Mouse (Mus musculus) limb, embryonic 11.5 days (tissue): ENCODE results near the gene Gm13287. TPM values are rescaled to one million over a fixed set of nuclear protein-coding genes. Genes with fewer than 3 reads are reported as not detected.
"Not testable (repeated sequence)": the region's sequence is repeated elsewhere in the genome, so short reads cannot be mapped to it uniquely, and the experiment has no call there.

Source experiments
- ATAC-seq: fragments of 200-750 bp; cut with Nextera tagmentation; 2 replicates; pipeline ENCODE4 v1.8.0; 2017; ENCODE audit warnings: low read depth; ENCODE audit not compliant: insufficient number of reproducible peaks, low FRiP score, low TSS enrichment
- DNase-seq: peaks from one replicate; pipeline ENCODE4 v3.0.0-alpha.2; 2015; ENCODE audit warnings: low spot score
- H3K27ac ChIP-seq: fragments of 300-500 bp; sonication (generic); replicated peaks from 2 replicates; pipeline ENCODE4 v1.5.1; 2014; ENCODE audit warnings: low read depth, mild to moderate bottlenecking, low read length
- H3K27me3 ChIP-seq: fragments of 300-500 bp; sonication (generic); 2 replicates; pipeline ENCODE4 v1.6.1; 2014; ENCODE audit warnings: mild to moderate bottlenecking, low read length, mixed read lengths; ENCODE audit not compliant: control insufficient read depth, insufficient read depth
- H3K36me3 ChIP-seq: fragments of 300-500 bp; sonication (generic); 2 replicates; pipeline ENCODE4 v1.6.1; 2014; ENCODE audit warnings: mild to moderate bottlenecking, low read length, moderate library complexity, mixed read lengths; ENCODE audit not compliant: control insufficient read depth, insufficient read depth
- H3K4me1 ChIP-seq: fragments of 300-500 bp; sonication (generic); 2 replicates; pipeline ENCODE4 v1.6.1; 2014; ENCODE audit warnings: low read length, mixed read lengths; ENCODE audit not compliant: control insufficient read depth, insufficient read depth
- H3K4me2 ChIP-seq: fragments of 300-500 bp; sonication (generic); 2 replicates; pipeline ENCODE4 v1.6.1; 2014; ENCODE audit warnings: low read depth, mild to moderate bottlenecking, moderate library complexity; ENCODE audit not compliant: severe bottlenecking
- H3K4me3 ChIP-seq: fragments of 300-500 bp; sonication (generic); 2 replicates; pipeline ENCODE4 v1.5.1; 2014; ENCODE audit warnings: low read depth, low read length
- H3K9ac ChIP-seq: fragments of 300-500 bp; sonication (generic); 2 replicates; pipeline ENCODE4 v1.6.1; 2014; ENCODE audit warnings: mild to moderate bottlenecking, low read length
- H3K9me3 ChIP-seq: fragments of 300-500 bp; sonication (generic); 2 replicates; pipeline ENCODE4 v1.6.1; 2016; ENCODE audit warnings: low read length; ENCODE audit not compliant: control insufficient read depth
- WGBS: fragments of 180-500 bp; shearing (Covaris S2); extraction: QIAGEN DNeasy Blood & Tissue Kit; methylation state at CpG from one replicate; pipeline ENCODE4 v1.1.7; 2014; 5-methylcytosine and 5-hydroxymethylcytosine counted together
- polyA plus RNA-seq: library from polyadenylated mRNA; unstranded; fragments of >200 nt; fragmentation: Nextera tagmentation; extraction: Ambion mirVana; gene quantifications from 2 replicates; pipeline ENCODE4 v1.2.1, GENCODE M21; 2014

The Gm13287 gene
- not detected in 2 replicates for polyA plus RNA-seq

DNA sequence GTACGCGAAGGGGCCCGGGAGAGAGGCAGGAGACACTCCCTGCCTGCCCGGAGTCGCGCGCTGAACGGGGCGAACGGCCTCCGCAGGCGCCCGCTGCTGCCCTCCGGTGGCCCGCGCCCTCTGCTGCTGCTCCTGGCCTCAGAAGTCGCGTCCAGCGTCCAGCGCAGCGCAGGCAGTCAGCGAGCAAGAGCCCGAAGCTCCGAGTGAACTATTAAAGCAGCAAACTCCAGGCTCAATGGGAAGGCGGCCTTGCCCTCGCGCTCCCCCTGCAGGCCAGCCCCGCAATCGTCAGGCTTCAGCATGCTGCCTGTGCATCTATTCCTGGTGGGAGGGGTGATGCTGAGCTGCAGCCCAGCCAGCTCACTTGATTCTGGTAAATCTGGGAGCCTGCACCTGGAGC, at the start of gene Gm13287:
Gene Gm13287 (plus strand): TSS at position 301 of the 400 bp plus-strand sequence.
- not testable (repeated sequence) for H3K4me2 ChIP-seq, H3K36me3 ChIP-seq, H3K27me3 ChIP-seq, H3K4me3 ChIP-seq, ATAC-seq, H3K9me3 ChIP-seq, DNase-seq, H3K4me1 ChIP-seq, H3K27ac ChIP-seq, H3K9ac ChIP-seq
- no CpG with 5 or more reads among the region's 29 CpGs for WGBS

GRCm38 (mm10) chr4:88754818-88755340, 48.2 kb upstream of the Gm13287 start, which contains the start of gene Gm13271:
TSS of gene Gm13271 (plus strand) at chr4:88754868.
- not testable (repeated sequence) for DNase-seq, H3K9me3 ChIP-seq, H3K36me3 ChIP-seq, H3K4me1 ChIP-seq, H3K27ac ChIP-seq, H3K27me3 ChIP-seq, H3K4me2 ChIP-seq, H3K4me3 ChIP-seq, H3K9ac ChIP-seq, ATAC-seq
- 74% methylated on average over 14 of the region's 15 CpGs for WGBS

GRCm38 (mm10) chr4:88756581-88757513, 46.2 kb upstream of the Gm13287 start:
- peak overlapping the region; percentile 60 for H3K9ac ChIP-seq
- H3K4me2 ChIP-seq, result peak overlapping the region; percentile 61
- not testable (repeated sequence) for H3K27me3 ChIP-seq, H3K4me1 ChIP-seq, H3K36me3 ChIP-seq, H3K9me3 ChIP-seq, ATAC-seq
- peak; percentile 58 for DNase-seq
- 14% methylated on average over 28 of the region's 31 CpGs for WGBS
- peak overlapping the region; percentile 77 for H3K27ac ChIP-seq
- peak overlapping the region; percentile 37 for H3K4me3 ChIP-seq

DNA sequence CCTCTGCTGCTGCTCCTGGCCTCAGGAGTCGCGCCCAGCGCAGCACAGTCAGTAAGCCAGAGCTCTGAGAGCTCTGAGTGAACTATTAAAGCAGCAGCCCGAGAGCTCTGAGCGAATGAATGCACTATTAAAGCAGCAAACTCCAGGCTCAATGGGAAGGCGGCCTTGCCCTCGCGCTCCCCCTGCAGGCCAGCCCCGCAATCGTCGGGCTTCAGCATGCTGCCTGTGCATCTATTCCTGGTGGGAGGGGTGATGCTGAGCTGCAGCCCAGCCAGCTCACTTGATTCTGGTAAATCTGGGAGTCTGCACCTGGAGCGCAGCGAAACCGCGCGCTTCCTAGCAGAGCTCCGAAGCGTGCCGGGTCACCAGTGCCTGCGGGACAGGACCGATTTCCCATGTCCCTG, 45.4 kb upstream of the Gm13287 start:
- H3K36me3 ChIP-seq, H3K9me3 ChIP-seq, H3K4me1 ChIP-seq, H3K27me3 ChIP-seq: not testable (repeated sequence)
- H3K4me2 ChIP-seq, result peak overlapping the region; percentile 61
- H3K27ac ChIP-seq, result peak overlapping the region; percentile 77
- DNase-seq (peak; percentile 85), ATAC-seq (peak; percentile 99)
- under 1% methylated on average over 11 of the region's 21 CpGs for WGBS
- peak overlapping the region; percentile 37 for H3K4me3 ChIP-seq
- H3K9ac ChIP-seq, result peak overlapping the region; percentile 60; the same call in 1 of the 2 replicates

DNA sequence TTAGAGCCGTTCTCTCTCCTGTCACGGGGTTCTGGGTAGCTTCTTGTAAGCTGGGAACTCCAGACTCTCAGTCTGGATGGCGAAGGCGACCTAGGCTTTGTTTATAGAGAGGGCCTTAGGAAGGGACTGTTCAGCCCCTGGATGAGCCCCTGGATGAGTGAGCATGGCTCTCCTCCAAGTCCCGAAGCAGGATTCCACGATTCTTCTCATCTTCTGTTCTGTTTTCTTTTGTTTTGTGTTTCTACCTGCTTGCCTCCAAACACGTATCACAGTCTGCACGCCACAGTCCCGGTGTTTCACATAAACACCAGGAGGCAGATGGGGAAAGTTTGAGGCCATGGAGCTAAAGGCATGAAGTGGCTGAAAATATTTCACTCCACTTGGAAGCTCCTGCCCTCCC, 44.3 kb upstream of the Gm13287 start:
- H3K4me1 ChIP-seq, DNase-seq, H3K9me3 ChIP-seq, H3K9ac ChIP-seq, ATAC-seq, H3K36me3 ChIP-seq, H3K4me2 ChIP-seq, H3K27me3 ChIP-seq, H3K4me3 ChIP-seq, H3K27ac ChIP-seq: not testable (repeated sequence)
- 88% methylated on average over 9 of the region's 9 CpGs for WGBS

DNA sequence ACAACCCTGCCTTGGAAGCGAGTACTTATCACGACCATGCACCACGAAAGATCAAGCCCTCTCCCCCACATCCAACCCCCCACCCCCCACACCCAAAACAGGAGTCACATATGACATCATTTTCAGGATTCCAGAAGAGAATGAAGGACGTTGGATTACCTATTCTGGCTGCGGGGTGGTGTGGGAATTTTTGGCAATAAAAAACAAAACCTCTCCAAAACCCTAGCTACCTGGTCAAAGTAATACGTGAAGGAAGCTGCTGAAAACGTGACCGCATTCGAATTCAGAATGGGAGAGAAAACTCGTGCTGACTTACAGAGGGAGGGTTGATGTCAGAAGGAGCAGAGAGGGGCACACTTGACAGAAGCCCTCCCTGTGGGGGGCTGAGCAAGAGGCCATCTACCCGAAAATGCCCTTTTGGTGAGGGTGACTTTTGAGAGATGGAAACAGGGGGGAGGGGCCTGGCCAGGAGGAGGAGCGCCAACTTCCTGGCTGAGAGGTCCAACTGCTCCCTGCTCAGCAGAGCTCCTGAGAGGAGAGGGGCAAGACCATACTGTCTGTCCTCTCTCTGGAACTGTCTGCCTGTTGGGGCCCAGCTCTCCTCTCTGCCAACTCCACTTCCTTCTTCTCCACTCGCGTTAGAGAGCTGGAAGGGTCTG, 43.3 kb upstream of the Gm13287 start, which contains the start of gene Gm13283:
Gene Gm13283 (plus strand): TSS at position 510 of the 659 bp plus-strand sequence.
- H3K4me3 ChIP-seq, H3K27me3 ChIP-seq, H3K4me1 ChIP-seq, H3K9me3 ChIP-seq, ATAC-seq, H3K9ac ChIP-seq, DNase-seq, H3K27ac ChIP-seq, H3K36me3 ChIP-seq: not testable (repeated sequence)
- H3K4me2 ChIP-seq, result peak within 1 kb of the TSS; percentile 17; the same call in 1 of the 2 replicates
- 26% methylated on average over 6 of the region's 14 CpGs for WGBS

DNA sequence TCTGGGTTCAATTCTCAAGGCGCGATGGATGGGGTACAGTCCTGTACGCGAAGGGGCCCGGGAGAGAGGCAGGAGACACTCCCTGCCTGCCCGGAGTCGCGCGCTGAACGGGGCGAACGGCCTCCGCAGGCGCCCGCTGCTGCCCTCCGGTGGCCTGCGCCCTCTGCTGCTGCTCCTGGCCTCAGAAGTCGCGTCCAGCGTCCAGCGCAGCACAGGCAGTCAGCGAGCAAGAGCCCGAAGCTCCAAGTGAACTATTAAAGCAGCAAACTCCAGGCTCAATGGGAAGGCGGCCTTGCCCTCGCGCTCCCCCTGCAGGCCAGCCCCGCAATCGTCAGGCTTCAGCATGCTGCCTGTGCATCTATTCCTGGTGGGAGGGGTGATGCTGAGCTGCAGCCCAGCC, 42.6 kb upstream of the Gm13287 start:
- peak; percentile 76 for DNase-seq
- ATAC-seq, H3K27ac ChIP-seq, H3K27me3 ChIP-seq, H3K4me3 ChIP-seq, H3K9me3 ChIP-seq, H3K9ac ChIP-seq, H3K4me1 ChIP-seq, H3K36me3 ChIP-seq: not testable (repeated sequence)
- under 1% methylated on average over 17 of the region's 28 CpGs for WGBS
- peak overlapping the region; percentile 17; the same call in 1 of the 2 replicates for H3K4me2 ChIP-seq

DNA sequence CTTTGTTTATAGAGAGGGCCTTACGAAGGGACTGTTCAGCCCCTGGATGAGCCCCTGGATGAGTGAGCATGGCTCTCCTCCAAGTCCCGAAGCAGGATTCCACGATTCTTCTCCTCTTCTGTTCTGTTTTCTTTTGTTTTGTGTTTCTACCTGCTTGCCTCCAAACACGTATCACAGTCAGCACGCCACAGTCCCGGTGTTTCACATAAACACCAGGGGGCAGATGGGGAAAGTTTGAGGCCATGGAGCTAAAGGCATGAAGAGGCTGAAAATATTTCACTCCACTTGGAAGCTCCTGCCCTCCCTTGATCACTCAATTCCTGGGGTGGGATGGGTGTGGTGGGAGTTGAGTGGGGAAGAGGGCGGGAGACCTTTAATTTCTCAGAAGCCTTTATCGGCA, 41.3 kb upstream of the Gm13287 start:
- ATAC-seq, result not testable (repeated sequence)

More for the DNA sequence above, 41.3 kb upstream of the Gm13287 start:
- not testable (repeated sequence) for H3K9ac ChIP-seq, H3K4me3 ChIP-seq, H3K27me3 ChIP-seq, H3K4me1 ChIP-seq, DNase-seq, H3K27ac ChIP-seq, H3K4me2 ChIP-seq, H3K36me3 ChIP-seq, H3K9me3 ChIP-seq
- WGBS, result 69% methylated on average over 6 of the region's 8 CpGs
